In the genomic region with DNA sequence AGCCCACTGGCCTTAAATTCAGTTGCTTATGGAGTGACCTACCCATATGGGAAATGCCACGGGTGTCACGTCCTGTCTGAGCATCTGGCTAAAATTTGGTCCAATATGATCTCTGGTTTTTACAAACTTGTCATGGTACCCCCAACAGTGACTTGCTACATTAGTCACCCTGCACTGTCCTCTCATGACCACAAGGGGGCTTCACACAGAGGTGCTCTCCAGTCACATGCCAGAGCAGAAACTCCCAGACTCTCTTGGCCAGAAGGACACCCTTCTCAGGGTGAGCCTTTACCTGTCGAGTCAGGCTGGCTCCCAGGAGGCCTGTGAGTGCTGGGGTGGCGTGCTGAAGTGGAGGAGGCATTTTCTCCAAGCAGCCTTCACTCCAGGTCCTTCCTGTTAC, we compare ENCODE assay signal across 9 mouse cellular contexts. TPM values are rescaled to one million over a fixed set of nuclear protein-coding genes. Genes with fewer than 3 reads are reported as not detected.
DNase-seq lines count a peak whose midpoint lies in the region; ATAC-seq lines count a peak whose summit lies in the region.
"Had no signal": no experiment of that assay in that cellular context is flagged by ENCODE, and none has a peak within 500 bp of the region (broad histone marks: within the 10 kb centered on the region; RNA-seq: fewer than 3 reads in every experiment).

No protein-coding gene starts in this region.

- no peak overlapping the region for H3K9ac ChIP-seq in midbrain, embryonic 13.5 days (replicated peaks)

- intact Hi-C loops in gastrocnemius, postnatal 14 days (cut with DNase I; ENCODE audit: low total_unique reads), result loop anchor here (10.0 kb wide), 1 partner anchor 163 kb away; no protein-coding TSS in a partner anchor

- 55% methylated on average over 4 of the region's 4 CpGs for WGBS in midbrain, embryonic 13.5 days

- H3K36me3 ChIP-seq in midbrain, embryonic 13.5 days, result no peaks in the 10 kb centered on the region

- peak; percentile 41; the same call in 1 of the 2 replicates for ATAC-seq in midbrain, embryonic 13.5 days

- H3K27ac ChIP-seq in midbrain, embryonic 13.5 days, result no peak overlapping the region

- H3K4me2 ChIP-seq in midbrain, embryonic 13.5 days (replicated peaks), result no peak overlapping the region

- no peaks in the 10 kb centered on the region for H3K9me3 ChIP-seq in midbrain, embryonic 13.5 days

- no peak overlapping the region for H3K4me3 ChIP-seq in midbrain, embryonic 13.5 days (replicated peaks)

- DNase-seq in cerebellum, adult 9-10 months, result peak; percentile 23
- DNase-seq in cerebellum, postnatal 4 days (ENCODE audit: low spot score in 2 of 2), result no peak
- DNase-seq in lung, postnatal 36 days, result peak; percentile 6
- DNase-seq in lung, postnatal 4 days, result no peak
- peak; percentile 58 for DNase-seq in embryo, embryonic 10 days (ENCODE audit: low spot score)
- no peak for DNase-seq in urinary bladder, postnatal 10 days (ENCODE audit: low spot score)
- no peak for DNase-seq in gastrocnemius, postnatal 14 days

- H3K4me1 ChIP-seq in midbrain, embryonic 13.5 days (replicated peaks), result peaks cover 7% of the 10 kb centered on the region; the same call in 1 of the 2 replicates

- no peaks in the 10 kb centered on the region for H3K27me3 ChIP-seq in midbrain, embryonic 13.5 days

RNA-seq across cellular contexts. Expression of gene Gm1043, which starts 33.1 kb away (rescaled TPM):
- polyA plus RNA-seq in midbrain, embryonic 13.5 days (2015; fragmentation: Nextera tagmentation; extraction: Ambion mirVana), result 1.1 and 1.3 TPM in 2 replicates
- total RNA-seq in gastrocnemius, postnatal 14 days (2021), result not detected
- total RNA-seq: heart, postnatal 10 days had no signal

Comparison
In these comparisons a context has a peak if more than half of its experiments do, and no peak if none do; other contexts are left out.
1. DNase-seq: peak in cerebellum, adult 9-10 months (single experiment), lung, postnatal 36 days (single experiment) and embryo, embryonic 10 days (single experiment); none in cerebellum, postnatal 4 days (0 of 2), lung, postnatal 4 days (0 of 2), urinary bladder, postnatal 10 days (single experiment) and gastrocnemius, postnatal 14 days (single experiment).